Mouse (Mus musculus): ENCODE data around the gene Spink4. TPM values are rescaled to one million over a fixed set of nuclear protein-coding genes. Genes with fewer than 3 reads are reported as not detected.
A peak's percentile ranks its signal among the peaks of the same experiment; 100 is the strongest.
"Not testable (repeated sequence)": the region's sequence is repeated elsewhere in the genome, so short reads cannot be mapped to it uniquely, and the experiment has no call there.

Gene Spink4
- polyA plus RNA-seq, 1 experiment from 2014 or later: not detected

DNA sequence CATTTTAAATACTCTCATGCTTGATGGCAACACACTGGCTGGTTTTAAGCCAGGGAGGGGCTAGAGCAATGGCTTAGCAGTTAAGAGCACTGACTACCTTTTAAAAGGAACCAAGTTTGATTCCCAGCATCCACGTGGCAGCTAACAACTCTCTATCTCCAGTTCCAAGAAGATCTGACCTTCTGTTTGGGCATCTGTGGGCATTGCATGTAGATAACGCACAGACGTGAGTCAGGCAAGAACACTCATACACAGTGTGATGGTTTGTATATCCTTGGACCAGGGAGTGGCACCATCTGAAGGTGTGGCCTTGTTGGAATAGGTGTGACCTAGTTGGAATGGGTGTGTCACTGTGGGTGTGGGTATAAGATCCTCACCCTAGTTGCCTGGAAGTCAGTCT, 14.5 kb downstream of the Spink4 start:
- H3K9me3 ChIP-seq; H3K4me3 ChIP-seq (replicated peaks); H3K9ac ChIP-seq (replicated peaks); H3K27ac ChIP-seq; H3K4me1 ChIP-seq (replicated peaks); H3K4me2 ChIP-seq; H3K27me3 ChIP-seq; ATAC-seq (ENCODE audit: insufficient number of reproducible peaks, insufficient read depth, low FRiP score, low TSS enrichment, low read depth): not testable (repeated sequence)
- H3K36me3 ChIP-seq: peaks cover 77% of the 10 kb centered on the region
- 89% methylated on average over 3 of the region's 3 CpGs for WGBS

DNA sequence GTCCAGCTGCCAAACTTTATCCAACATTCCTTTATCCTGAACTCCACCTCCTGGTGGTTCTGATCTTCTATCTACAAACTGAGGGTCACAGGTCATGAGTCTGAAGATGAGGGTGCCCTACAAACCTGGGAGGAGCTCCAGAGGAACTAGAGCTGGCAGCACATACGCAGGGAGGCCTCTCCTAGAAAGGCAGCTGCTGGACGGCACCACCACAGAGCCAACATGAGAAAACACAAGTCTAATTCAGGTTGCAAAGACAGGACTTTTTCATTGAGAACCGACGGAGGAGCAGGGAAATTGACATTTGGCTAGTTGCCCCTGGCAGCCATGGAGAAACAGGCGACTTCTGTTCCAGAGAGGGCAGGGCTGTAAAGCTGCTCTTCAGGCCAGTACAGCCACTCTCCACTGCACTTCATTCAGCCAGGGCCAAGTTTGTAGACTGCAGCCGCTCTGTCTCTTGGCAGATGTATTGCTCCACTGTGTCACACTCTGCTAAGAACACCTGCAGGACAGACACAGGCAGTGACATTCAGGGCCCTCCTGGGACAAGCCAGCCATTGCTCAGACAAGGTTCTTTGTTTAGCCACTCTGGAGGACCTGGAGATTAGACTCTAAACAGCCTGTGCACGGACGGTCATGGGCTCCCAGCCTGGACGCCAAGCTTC, 16.5 kb downstream of the Spink4 start:
- Histone ChIP-seq H3K4me1 (replicated peaks) (no peaks in the 10 kb centered on the region), H3K27ac (no peak overlapping the region), H3K27me3 (no peaks in the 10 kb centered on the region), H3K4me3 (replicated peaks) (no peak overlapping the region), H3K4me2 (no peak overlapping the region), H3K36me3 (peaks cover 96% of the 10 kb centered on the region), H3K9me3 (peaks cover 10% of the 10 kb centered on the region), H3K9ac (replicated peaks) (no peak overlapping the region)
- no peak for ATAC-seq (ENCODE audit: insufficient number of reproducible peaks, insufficient read depth, low FRiP score, low TSS enrichment, low read depth)
- WGBS: 90% methylated on average over 9 of the region's 9 CpGs

DNA sequence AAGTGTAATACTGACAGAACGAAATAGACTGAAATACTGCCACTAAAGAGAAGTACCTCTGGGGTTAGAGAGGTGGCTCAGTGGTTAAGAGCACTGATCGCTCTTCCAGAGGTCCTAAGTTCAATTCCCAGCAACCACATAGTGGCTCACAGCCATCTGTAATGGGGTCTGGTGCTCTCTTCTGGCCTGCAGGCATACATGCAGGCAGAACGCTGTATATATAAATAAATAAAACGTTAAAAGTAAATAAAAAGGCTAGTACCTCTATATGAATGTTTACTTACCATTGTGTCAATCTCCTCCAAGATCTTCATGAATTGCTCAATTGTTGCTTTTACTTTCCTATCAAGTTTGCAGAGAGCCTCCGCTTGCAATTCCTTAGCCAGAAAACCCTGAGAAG, 18.9 kb downstream of the Spink4 start:
- ATAC-seq (ENCODE audit: insufficient number of reproducible peaks, insufficient read depth, low FRiP score, low TSS enrichment, low read depth): no peak
- H3K9me3 ChIP-seq: peaks cover 10% of the 10 kb centered on the region
- H3K4me3 ChIP-seq (replicated peaks): no peak overlapping the region
- H3K36me3 ChIP-seq: peaks cover 97% of the 10 kb centered on the region
- H3K4me1 ChIP-seq (replicated peaks): no peaks in the 10 kb centered on the region
- no peak overlapping the region for H3K27ac ChIP-seq
- no peaks in the 10 kb centered on the region for H3K27me3 ChIP-seq
- WGBS: 94% methylated on average over 5 of the region's 5 CpGs
- no peak overlapping the region for H3K4me2 ChIP-seq
- no peak overlapping the region for H3K9ac ChIP-seq (replicated peaks)

DNA sequence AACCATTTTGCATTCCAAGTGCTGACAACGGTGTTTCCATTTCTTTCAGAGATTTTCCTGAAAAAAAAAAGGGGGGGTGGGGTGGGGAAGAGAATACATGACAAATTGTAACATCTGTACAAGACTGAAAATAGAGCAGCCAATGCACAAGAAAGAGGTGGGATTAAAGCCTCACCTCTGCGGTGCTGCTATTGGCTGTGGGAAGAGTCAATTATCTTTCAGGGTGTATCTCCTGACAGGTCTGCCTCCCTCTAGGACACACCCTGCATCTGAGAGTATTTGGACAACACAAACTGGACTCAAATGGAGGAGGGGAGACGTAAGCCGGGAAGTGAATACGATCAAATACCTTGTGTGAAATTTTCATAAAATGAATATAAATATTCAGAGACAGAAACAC, 23.8 kb downstream of the Spink4 start:
- H3K9ac ChIP-seq (replicated peaks): no peak overlapping the region
- peaks cover 10% of the 10 kb centered on the region for H3K9me3 ChIP-seq
- peaks cover 15% of the 10 kb centered on the region for H3K4me1 ChIP-seq (replicated peaks)
- 95% methylated on average over 5 of the region's 5 CpGs for WGBS
- peaks cover 77% of the 10 kb centered on the region for H3K36me3 ChIP-seq
- H3K27ac ChIP-seq: no peak overlapping the region
- no peaks in the 10 kb centered on the region for H3K27me3 ChIP-seq
- no peak overlapping the region for H3K4me2 ChIP-seq
- no peak for ATAC-seq (ENCODE audit: insufficient number of reproducible peaks, insufficient read depth, low FRiP score, low TSS enrichment, low read depth)
- no peak overlapping the region for H3K4me3 ChIP-seq (replicated peaks)

DNA sequence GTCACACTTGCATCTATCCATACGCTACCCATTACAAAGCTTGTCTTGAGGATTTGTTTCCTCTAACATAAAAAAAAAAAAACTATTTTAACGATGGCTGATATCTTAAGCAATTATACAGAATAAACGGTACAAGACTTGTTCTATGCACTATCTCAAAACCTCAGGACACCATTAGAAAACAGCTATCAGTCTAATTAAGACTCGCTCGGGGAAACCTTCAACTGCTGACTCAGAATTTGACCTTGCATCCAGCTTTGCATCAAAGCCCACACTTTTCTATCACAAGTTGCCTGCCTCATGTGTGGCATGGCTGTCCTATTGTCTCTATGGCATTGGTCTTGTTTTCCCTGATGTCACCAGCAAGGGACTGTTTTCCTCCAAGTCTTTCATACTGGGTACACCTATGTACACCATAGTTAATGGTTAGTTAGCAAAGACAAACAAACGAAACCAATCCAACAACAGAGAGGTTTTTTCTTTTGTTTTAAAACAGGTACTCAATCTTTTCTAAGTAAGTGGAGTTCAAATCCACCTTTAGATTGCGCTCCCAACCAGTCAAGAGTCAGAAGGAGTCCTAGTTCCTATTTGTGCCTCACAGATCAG, 26.8 kb downstream of the Spink4 start:
- H3K9ac ChIP-seq (replicated peaks): peak overlapping the region; percentile 90
- H3K27ac ChIP-seq: no peak overlapping the region
- H3K27me3 ChIP-seq: no peaks in the 10 kb centered on the region
- peaks cover 23% of the 10 kb centered on the region for H3K4me1 ChIP-seq (replicated peaks)
- ATAC-seq (ENCODE audit: insufficient number of reproducible peaks, insufficient read depth, low FRiP score, low TSS enrichment, low read depth): no peak
- peak overlapping the region; percentile 88 for H3K4me3 ChIP-seq (replicated peaks)
- peaks cover 60% of the 10 kb centered on the region for H3K36me3 ChIP-seq
- H3K9me3 ChIP-seq: no peaks in the 10 kb centered on the region
- peak overlapping the region; percentile 76 for H3K4me2 ChIP-seq
- WGBS: 90% methylated on average over 7 of the region's 7 CpGs

DNA sequence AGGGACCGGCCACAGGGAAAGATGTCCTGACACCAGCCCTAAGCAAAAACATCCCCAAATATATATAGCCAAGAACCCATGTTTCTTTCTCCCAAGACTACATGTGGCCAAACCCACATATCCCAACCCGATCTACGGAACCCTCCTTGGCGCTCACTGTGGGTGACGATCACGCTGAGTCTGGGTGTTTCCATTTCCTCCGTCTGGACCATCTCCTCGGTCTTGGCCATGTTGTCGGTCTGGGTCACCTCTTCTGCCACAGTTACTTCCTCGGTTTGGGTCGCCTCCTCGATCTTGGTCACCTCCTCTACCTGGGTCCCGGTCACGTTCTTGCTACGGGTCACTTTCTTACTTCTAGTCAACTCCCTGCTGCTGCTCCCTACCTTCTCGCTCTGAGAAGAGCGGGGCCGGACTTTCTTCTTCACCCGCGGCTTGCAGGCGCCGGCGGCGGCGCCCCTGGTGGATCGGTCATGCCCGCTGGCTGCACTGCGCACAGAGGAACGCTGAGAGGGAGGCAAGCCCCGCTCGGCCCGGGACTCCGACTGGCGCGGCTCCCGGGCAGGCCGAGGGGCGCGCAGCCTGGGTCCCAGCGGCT, 27.8 kb downstream of the Spink4 start:
- 0 out of 2 replicates have a peak, but pooled peaks have one; percentile 16 for ATAC-seq (ENCODE audit: insufficient number of reproducible peaks, insufficient read depth, low FRiP score, low TSS enrichment, low read depth)
- peak overlapping the region; percentile 76 for H3K4me2 ChIP-seq
- peaks cover 23% of the 10 kb centered on the region for H3K4me1 ChIP-seq (replicated peaks)
- H3K27ac ChIP-seq: peak overlapping the region; percentile 87
- peaks cover 58% of the 10 kb centered on the region for H3K36me3 ChIP-seq
- under 1% methylated on average over 40 of the region's 40 CpGs for WGBS
- H3K27me3 ChIP-seq: no peaks in the 10 kb centered on the region
- H3K4me3 ChIP-seq (replicated peaks): peak overlapping the region; percentile 88
- H3K9me3 ChIP-seq: no peaks in the 10 kb centered on the region
- peak overlapping the region; percentile 90 for H3K9ac ChIP-seq (replicated peaks)

DNA sequence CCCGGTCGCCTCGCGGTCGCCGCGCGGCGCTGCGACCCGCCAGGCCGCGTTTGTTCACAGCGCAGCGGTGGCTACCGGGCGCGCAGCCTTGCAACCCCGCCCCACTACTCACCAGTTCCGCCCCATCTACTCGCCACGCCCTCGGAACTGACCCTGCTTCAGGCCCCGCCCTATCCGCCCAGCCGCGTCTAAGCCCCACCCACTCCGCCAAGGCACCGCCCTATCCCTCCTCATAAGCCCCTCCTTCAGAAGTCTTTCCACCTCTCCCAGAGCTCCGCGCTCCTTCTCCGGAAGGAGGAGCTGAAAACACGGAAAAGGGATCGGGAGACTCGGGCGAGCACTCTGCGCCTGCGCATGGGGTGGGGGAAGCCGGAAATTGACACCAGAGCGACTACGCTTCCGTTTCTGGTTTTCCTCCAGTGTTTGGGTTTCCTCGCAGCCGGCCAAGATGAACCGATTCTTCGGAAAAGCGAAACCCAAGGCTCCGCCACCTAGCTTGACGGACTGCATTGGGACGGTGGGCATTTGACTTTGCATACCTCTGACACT, 28.4 kb downstream of the Spink4 start, which contains the start of the genes Bag1 and Chmp5:
Bag1 (minus strand) TSS at position 135 of the 549 bp plus-strand sequence.
Chmp5 (plus strand) TSS at position 248 of the 549 bp plus-strand sequence.
- peak; percentile 97 for ATAC-seq (ENCODE audit: insufficient number of reproducible peaks, insufficient read depth, low FRiP score, low TSS enrichment, low read depth)
- Histone ChIP-seq H3K4me1 (replicated peaks) (peaks cover 23% of the 10 kb centered on the region), H3K27me3 (no peaks in the 10 kb centered on the region), H3K4me3 (replicated peaks) (peak within 1 kb of the TSS; percentile 88), H3K9ac (replicated peaks) (peak within 1 kb of the TSS; percentile 90), H3K4me2 (peak within 1 kb of the TSS; percentile 90), H3K9me3 (no peaks in the 10 kb centered on the region), H3K27ac (peak within 1 kb of the TSS; percentile 87), H3K36me3 (peaks cover 58% of the 10 kb centered on the region)
- under 1% methylated on average over 49 of the region's 50 CpGs for WGBS

DNA sequence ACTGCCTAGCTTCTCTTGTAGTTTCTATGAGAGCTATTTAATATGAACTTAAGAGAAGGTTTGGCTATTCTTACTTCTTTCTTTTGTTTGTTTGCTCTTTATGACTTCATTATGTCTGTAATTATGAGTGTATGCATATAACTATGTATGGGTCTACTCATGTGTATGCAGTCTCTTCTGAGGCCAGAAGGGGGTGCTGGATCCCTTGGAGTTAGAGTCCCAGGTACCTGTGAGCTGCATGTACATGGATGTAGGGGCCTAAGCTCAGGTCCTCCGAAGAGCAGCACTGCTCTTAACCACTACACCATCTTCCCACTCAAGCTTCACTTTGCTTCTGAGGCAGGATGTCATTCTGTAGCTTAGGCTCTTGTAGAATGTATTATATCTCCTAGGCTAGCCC, 33.7 kb downstream of the Spink4 start:
- WGBS: 100% methylated on average over 1 of the region's 1 CpGs
- no peak for ATAC-seq (ENCODE audit: insufficient number of reproducible peaks, insufficient read depth, low FRiP score, low TSS enrichment, low read depth)
- H3K36me3 ChIP-seq: peaks cover 75% of the 10 kb centered on the region

DNA sequence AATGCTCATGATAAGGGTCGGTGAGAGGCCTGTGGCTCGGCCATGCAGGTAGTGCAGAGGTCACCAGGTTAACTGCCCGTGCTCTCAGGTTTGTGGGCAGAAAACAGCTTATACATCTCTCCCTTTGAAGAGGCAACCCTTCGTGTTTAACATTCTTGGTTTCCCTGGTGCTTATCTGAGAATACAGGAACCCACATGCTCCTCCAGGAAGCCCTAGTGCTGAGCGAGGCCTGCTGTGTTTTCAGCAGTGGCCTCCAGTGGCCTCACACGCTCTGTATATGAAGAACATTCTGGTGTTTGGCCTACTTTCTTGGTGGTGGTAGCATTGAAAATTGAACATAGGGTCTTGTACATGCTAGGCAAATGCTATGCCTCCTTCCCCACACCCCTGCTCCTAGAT, 36.1 kb downstream of the Spink4 start:
- no peak overlapping the region for H3K4me3 ChIP-seq (replicated peaks)
- WGBS: 86% methylated on average over 6 of the region's 6 CpGs
- no peak overlapping the region for H3K27ac ChIP-seq
- no peaks in the 10 kb centered on the region for H3K9me3 ChIP-seq
- no peak overlapping the region for H3K9ac ChIP-seq (replicated peaks)
- H3K36me3 ChIP-seq: peaks cover 90% of the 10 kb centered on the region
- H3K4me2 ChIP-seq: no peak overlapping the region
- no peaks in the 10 kb centered on the region for H3K4me1 ChIP-seq (replicated peaks)
- no peak for ATAC-seq (ENCODE audit: insufficient number of reproducible peaks, insufficient read depth, low FRiP score, low TSS enrichment, low read depth)
- no peaks in the 10 kb centered on the region for H3K27me3 ChIP-seq

More for the DNA sequence above, 33.7 kb downstream of the Spink4 start:
- H3K4me1 ChIP-seq (replicated peaks): peaks cover 8% of the 10 kb centered on the region
- no peak overlapping the region for H3K27ac ChIP-seq
- no peak overlapping the region for H3K4me2 ChIP-seq
- no peaks in the 10 kb centered on the region for H3K27me3 ChIP-seq
- no peaks in the 10 kb centered on the region for H3K9me3 ChIP-seq
- no peak overlapping the region for H3K9ac ChIP-seq (replicated peaks)
- H3K4me3 ChIP-seq (replicated peaks): no peak overlapping the region

DNA sequence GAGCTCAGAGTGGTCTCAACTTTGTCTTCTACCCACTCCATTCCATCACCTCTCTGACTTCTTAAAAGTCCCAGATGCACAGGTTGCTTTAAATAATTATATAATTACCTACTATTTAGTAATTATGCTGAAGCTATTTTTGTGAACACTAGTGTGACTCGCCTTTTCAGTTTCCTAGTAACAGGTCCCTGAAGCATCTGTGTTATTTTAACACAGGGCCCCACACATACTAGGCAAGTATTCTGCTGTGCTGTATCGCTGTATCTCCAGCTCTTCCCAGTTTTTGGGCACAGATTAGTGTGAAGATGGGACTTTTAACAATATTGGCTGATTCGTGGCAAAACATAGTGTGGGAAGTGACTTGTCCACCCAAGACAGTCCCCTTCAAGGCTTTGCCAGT, 43.7 kb downstream of the Spink4 start:
- Histone ChIP-seq H3K4me3 (replicated peaks) (no peak overlapping the region), H3K4me1 (replicated peaks) (no peaks in the 10 kb centered on the region), H3K9ac (replicated peaks) (no peak overlapping the region), H3K27ac (no peak overlapping the region), H3K4me2 (no peak overlapping the region), H3K9me3 (no peaks in the 10 kb centered on the region), H3K36me3 (peaks cover 86% of the 10 kb centered on the region), H3K27me3 (no peaks in the 10 kb centered on the region)
- no peak for ATAC-seq (ENCODE audit: insufficient number of reproducible peaks, insufficient read depth, low FRiP score, low TSS enrichment, low read depth)
- WGBS: 93% methylated on average over 3 of the region's 3 CpGs

DNA sequence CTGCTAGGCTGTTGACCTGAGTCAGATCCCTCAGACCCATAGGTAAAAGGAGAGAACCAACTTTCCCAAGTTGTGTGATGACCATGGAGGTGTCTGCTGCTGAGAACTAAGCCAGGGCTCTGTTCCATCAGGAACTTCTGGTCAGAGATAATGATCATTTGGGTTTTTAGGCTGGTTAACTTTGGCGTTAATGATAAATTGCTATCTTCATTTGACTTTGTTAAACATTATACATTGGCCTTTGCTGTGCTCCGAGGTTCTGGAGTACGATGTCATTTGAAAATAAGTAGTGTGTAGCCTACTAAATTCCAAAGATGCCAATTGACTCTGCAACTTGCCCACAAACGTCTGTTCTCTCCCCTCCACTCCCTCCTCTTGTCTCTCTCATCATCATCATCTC, 49.3 kb downstream of the Spink4 start:
- no peak for ATAC-seq (ENCODE audit: insufficient number of reproducible peaks, insufficient read depth, low FRiP score, low TSS enrichment, low read depth)
- H3K9me3 ChIP-seq: no peaks in the 10 kb centered on the region
- 76% methylated on average over 4 of the region's 4 CpGs for WGBS
- peaks cover 36% of the 10 kb centered on the region for H3K36me3 ChIP-seq
- H3K9ac ChIP-seq (replicated peaks): no peak overlapping the region
- H3K4me1 ChIP-seq (replicated peaks): peaks cover 18% of the 10 kb centered on the region
- no peak overlapping the region for H3K4me3 ChIP-seq (replicated peaks)
- H3K27me3 ChIP-seq: no peaks in the 10 kb centered on the region
- H3K27ac ChIP-seq: no peak overlapping the region
- H3K4me2 ChIP-seq: no peak overlapping the region
